ENCODE assay signal across 16 mouse cellular contexts in genomic region chr3:40092765-40093368, GRCm38 (mm10).
DNase-seq lines count a peak whose midpoint lies in the region; ATAC-seq and TF ChIP-seq lines count a peak whose summit lies in the region.
"Had no signal": no experiment of that assay in that cellular context is flagged by ENCODE, and none has a peak within 500 bp of the region (broad histone marks: within the 10 kb centered on the region; RNA-seq: fewer than 3 reads in every experiment).

No protein-coding gene starts in this region.

- no peaks in the 10 kb centered on the region for H3K9me3 ChIP-seq in forebrain, embryonic 12.5 days
- no peaks in the 10 kb centered on the region for H3K9me3 ChIP-seq in hindbrain, embryonic 14.5 days (ENCODE audit: control insufficient read depth, low read length)
- no peaks in the 10 kb centered on the region for H3K9me3 ChIP-seq in midbrain, embryonic 16.5 days (replicated peaks; ENCODE audit: control insufficient read depth, low read length, poor library complexity, severe bottlenecking)

- H3K4me1 ChIP-seq in forebrain, embryonic 12.5 days: peaks cover 18% of the 10 kb centered on the region
- H3K4me1 ChIP-seq in hindbrain, embryonic 14.5 days (replicated peaks; ENCODE audit: control insufficient read depth, insufficient read depth, low read length): no peaks in the 10 kb centered on the region
- H3K4me1 ChIP-seq in midbrain, embryonic 16.5 days (ENCODE audit: control insufficient read depth, insufficient read depth, low read length): no peaks in the 10 kb centered on the region

- H3K36me3 ChIP-seq in forebrain, embryonic 12.5 days (replicated peaks): no peaks in the 10 kb centered on the region
- H3K36me3 ChIP-seq in hindbrain, embryonic 14.5 days (replicated peaks; ENCODE audit: control insufficient read depth, insufficient read depth): no peaks in the 10 kb centered on the region
- H3K36me3 ChIP-seq in midbrain, embryonic 16.5 days (ENCODE audit: control insufficient read depth, insufficient read depth, low read length): no peaks in the 10 kb centered on the region

- 11% methylated on average over 8 of the region's 8 CpGs for WGBS in forebrain, embryonic 12.5 days
- 27% methylated on average over 8 of the region's 8 CpGs for WGBS in hindbrain, embryonic 14.5 days
- WGBS in midbrain, embryonic 16.5 days: 12% methylated on average over 8 of the region's 8 CpGs

- peak; percentile 65 for ATAC-seq in forebrain, embryonic 12.5 days (ENCODE audit: low FRiP score)
- ATAC-seq in hindbrain, embryonic 14.5 days (ENCODE audit: low FRiP score): peak; percentile 40; the same call in 1 of the 2 replicates
- ATAC-seq in midbrain, embryonic 16.5 days: peak; percentile 84
- no peak for ATAC-seq in megakaryocyte progenitor cell, adult 5-6 weeks (replicated peaks; ENCODE audit: poor library complexity)
- ATAC-seq: intestine, postnatal 0 days had no signal

- peak; percentile 31 to 45 for DNase-seq in layer of hippocampus, postnatal 10 days (ENCODE audit: low spot score in 2 of 2)
- no peak for DNase-seq in layer of hippocampus, adult 2 months (ENCODE audit: low spot score in 2 of 2)
- no peak for DNase-seq in hindbrain, embryonic 14.5 days (ENCODE audit: low spot score)
- DNase-seq in left cerebral cortex, adult 8-10 months (ENCODE audit: low spot score in 2 of 2): no peak
- DNase-seq in spleen, postnatal 14 days (ENCODE audit: low spot score in 2 of 2): no peak
- DNase-seq: adrenal gland, postnatal 14 days; gastrocnemius, adult 2 months; heart, postnatal 14 days; kidney, postnatal 4 days; lung, adult 18-20 months had no signal

- H3K27me3 ChIP-seq in forebrain, embryonic 12.5 days: no peaks in the 10 kb centered on the region
- H3K27me3 ChIP-seq in hindbrain, embryonic 14.5 days (ENCODE audit: control insufficient read depth, insufficient read depth, low read length): no peaks in the 10 kb centered on the region
- no peaks in the 10 kb centered on the region for H3K27me3 ChIP-seq in midbrain, embryonic 16.5 days (ENCODE audit: control insufficient read depth, insufficient read depth, low read depth, low read length)

- H3K4me3 ChIP-seq in layer of hippocampus, adult 2 months: no peak overlapping the region
- no peak overlapping the region for H3K4me3 ChIP-seq in forebrain, embryonic 12.5 days (replicated peaks)
- H3K4me3 ChIP-seq in hindbrain, embryonic 14.5 days (replicated peaks; ENCODE audit: low read length): no peak overlapping the region
- no peak overlapping the region for H3K4me3 ChIP-seq in midbrain, embryonic 16.5 days (ENCODE audit: low read depth, low read length)
- H3K4me3 ChIP-seq: gastrocnemius, adult 2 months; myocyte had no signal

- no peak overlapping the region for H3K9ac ChIP-seq in forebrain, embryonic 12.5 days
- H3K9ac ChIP-seq in hindbrain, embryonic 14.5 days: no peak overlapping the region
- H3K9ac ChIP-seq in midbrain, embryonic 16.5 days (ENCODE audit: low read depth, low read length): 0 out of 2 replicates have a peak overlapping the region, but pooled peaks have one; percentile 25

- no peak overlapping the region for H3K4me2 ChIP-seq in forebrain, embryonic 12.5 days
- H3K4me2 ChIP-seq in hindbrain, embryonic 14.5 days (replicated peaks): no peak overlapping the region
- H3K4me2 ChIP-seq in midbrain, embryonic 16.5 days (ENCODE audit: low read length): no peak overlapping the region

- no peak for TF ChIP-seq CTCF in layer of hippocampus, adult 2 months (conservative IDR thresholded peaks at IDR 0.05)

- no peak overlapping the region; the same call in 1 of the 2 replicates for H3K27ac ChIP-seq in layer of hippocampus, adult 2 months
- H3K27ac ChIP-seq in forebrain, embryonic 12.5 days: peak overlapping the region; percentile 61
- no peak overlapping the region; the same call in 1 of the 2 replicates for H3K27ac ChIP-seq in hindbrain, embryonic 14.5 days
- H3K27ac ChIP-seq in midbrain, embryonic 16.5 days (ENCODE audit: low read length): no peak overlapping the region
- H3K27ac ChIP-seq: gastrocnemius, adult 2 months; macrophage had no signal

Comparison
In these comparisons a context has a peak if more than half of its experiments do, and no peak if none do; other contexts are left out.
1. DNase-seq: peak in layer of hippocampus, postnatal 10 days (2 of 2); none in layer of hippocampus, adult 2 months (0 of 2), hindbrain, embryonic 14.5 days (single experiment), left cerebral cortex, adult 8-10 months (0 of 2) and spleen, postnatal 14 days (0 of 2).